Mouse (Mus musculus) spleen, adult 2 months (tissue): ENCODE measurements around the gene Rab11a.

Experiments
- CTCF ChIP-seq: fragments of 200-500 bp; IDR thresholded peaks from 2 replicates; pipeline ENCODE4 v1.5.1; 2011; ENCODE audit warnings: mild to moderate bottlenecking, inconsistent platforms; ENCODE audit not compliant: insufficient read depth, insufficient read length, insufficient replicate concordance; ENCODE audit errors: extremely low read depth
- POLR2A ChIP-seq: fragments of 200-500 bp; IDR thresholded peaks from 2 replicates; pipeline ENCODE4 v1.6.1; 2011; ENCODE audit warnings: low read depth, low read length, inconsistent platforms

GRCm38 (mm10) chr9:64773254-64773653 lies 35.7 kb upstream of the Rab11a start:
- TF ChIP-seq CTCF: no peak
- TF ChIP-seq POLR2A: no peak
